Mouse (Mus musculus) liver, adult 2 months (tissue): ENCODE measurements around the gene Ctnnd1.

ENCODE experiments used
- CTCF ChIP-seq: fragments of 200-500 bp; IDR thresholded peaks from 2 replicates; pipeline ENCODE4 v1.5.1; 2011; ENCODE audit warnings: low read depth, low read length, control low read depth
- POLR2A ChIP-seq: fragments of 200-500 bp; IDR thresholded peaks from 2 replicates; pipeline ENCODE4 v1.6.1; 2011; ENCODE audit warnings: low read length, control low read depth; ENCODE audit not compliant: insufficient read depth; ENCODE audit errors: extremely low read depth

DNA sequence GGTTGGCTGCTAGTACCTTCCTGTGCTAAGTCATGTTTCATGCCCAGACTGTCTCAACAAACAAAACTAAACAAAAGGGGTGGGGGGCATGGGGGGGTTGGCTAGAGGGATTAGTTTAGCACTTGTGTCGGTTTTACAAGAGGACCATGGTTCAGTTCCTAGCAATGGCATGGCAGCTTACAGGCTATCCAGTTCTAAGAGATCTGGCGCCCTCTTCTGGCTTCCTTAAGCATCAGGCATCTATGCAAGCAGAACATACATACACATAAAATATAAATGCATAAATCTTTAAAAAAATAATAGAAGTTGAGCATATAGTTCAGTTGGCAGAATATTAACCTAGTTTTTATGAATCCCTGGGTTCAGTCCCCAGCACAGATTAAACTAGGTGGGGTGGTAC, 12.3 kb upstream of the Ctnnd1 start:
- TF ChIP-seq POLR2A (no peak), CTCF (peak; percentile 47)
